Mouse (Mus musculus) spleen, postnatal 36 days (tissue): Measurements from ENCODE around the gene Ascl5.

Source experiments
- DNase-seq, 2 experiments: peaks; one replicate each; pipeline ENCODE4 v3.0.0; 2022; ENCODE audit warnings: low spot score in 2 of 2, mixed read lengths in 1 of 2

Gene Ascl5

GRCm38 (mm10) chr1:136051465-136051864 lies 861 bp downstream of the Ascl5 start:
- DNase-seq, result peak; percentile 10 to 19

- no peak for DNase-seq
These were observed 1.9 kb downstream of the Ascl5 start, which contains the start of gene Cacna1s for GRCm38 (mm10) chr1:136052547-136052946. TSS of gene Cacna1s (plus strand) at chr1:136052750.

GRCm38 (mm10) chr1:136055771-136056170 lies 5.2 kb downstream of the Ascl5 start:
- DNase-seq, result no peak

- DNase-seq, result no peak
These were observed 8.0 kb downstream of the Ascl5 start for GRCm38 (mm10) chr1:136058594-136058993.

- peak; percentile 45 to 50 for DNase-seq
These were observed 10.6 kb downstream of the Ascl5 start for GRCm38 (mm10) chr1:136061041-136061789.

GRCm38 (mm10) chr1:136061790-136062141 lies 11.2 kb downstream of the Ascl5 start:
- no peak for DNase-seq

- DNase-seq, result no peak
These were observed 13.4 kb downstream of the Ascl5 start for GRCm38 (mm10) chr1:136063991-136064390.

GRCm38 (mm10) chr1:136066621-136067020 lies 16.0 kb downstream of the Ascl5 start:
- DNase-seq, result no peak

- no peak for DNase-seq
These were observed 17.0 kb downstream of the Ascl5 start for GRCm38 (mm10) chr1:136067579-136067978.

- no peak for DNase-seq
These were observed 25.5 kb downstream of the Ascl5 start for GRCm38 (mm10) chr1:136076086-136076485.

GRCm38 (mm10) chr1:136077656-136078055 lies 27.1 kb downstream of the Ascl5 start:
- no peak for DNase-seq

GRCm38 (mm10) chr1:136081161-136081560 lies 30.6 kb downstream of the Ascl5 start:
- DNase-seq, result no peak

GRCm38 (mm10) chr1:136085988-136086685 lies 35.5 kb downstream of the Ascl5 start:
- no peak for DNase-seq

- DNase-seq, result no peak
These were observed 39.0 kb downstream of the Ascl5 start for GRCm38 (mm10) chr1:136089368-136090165.

GRCm38 (mm10) chr1:136093726-136094125 lies 43.1 kb downstream of the Ascl5 start:
- no peak for DNase-seq

- no peak for DNase-seq
These were observed 44.2 kb downstream of the Ascl5 start for GRCm38 (mm10) chr1:136094807-136095206.
